Mouse (Mus musculus): ENCODE measurements around the gene Stc2. TPM values are rescaled to one million over a fixed set of nuclear protein-coding genes. Genes with fewer than 3 reads are reported as not detected.

Gene Stc2
- polyA plus RNA-seq, 1 experiment from 2014 or later = 0.66 TPM

DNA sequence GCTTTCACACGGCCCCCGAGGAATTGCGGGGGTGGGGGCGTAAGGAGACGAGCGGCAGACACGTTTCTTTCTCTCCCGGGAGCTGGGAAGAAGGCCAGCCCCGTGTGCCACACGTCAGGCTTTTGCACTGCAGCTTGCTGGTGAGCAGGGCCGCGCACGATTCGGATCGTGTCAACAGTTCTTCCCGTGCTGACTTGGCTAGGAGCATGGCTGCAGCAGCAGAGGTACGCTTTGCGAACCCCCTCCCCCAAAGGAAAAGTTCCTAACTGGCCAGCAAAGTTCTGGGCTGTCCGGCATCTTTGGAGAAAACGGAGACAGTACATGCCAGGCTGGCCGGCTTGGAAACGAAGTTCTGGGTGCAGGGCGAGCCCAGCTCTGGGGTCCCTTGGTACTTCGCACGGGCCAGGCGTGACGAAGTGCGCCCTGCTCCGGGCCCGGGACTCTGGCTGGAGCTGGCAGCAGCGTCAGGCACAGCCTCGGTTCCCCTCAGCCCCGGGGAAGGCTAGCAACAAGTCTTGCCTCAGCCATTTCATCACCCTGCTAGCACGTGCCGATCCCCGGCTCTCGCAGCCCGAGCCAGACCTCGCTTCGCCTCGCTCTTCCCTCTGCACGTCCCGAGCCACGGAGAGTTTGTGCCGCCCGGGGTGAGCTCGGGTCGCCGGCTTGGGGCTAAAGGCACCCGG is 768 bp downstream of the Stc2 start:
- Histone ChIP-seq H3K9me3 (ENCODE audit: low read length) (no peaks in the 10 kb centered on the region), H3K4me1 (ENCODE audit: insufficient read depth, low read depth, low read length) (peaks cover 13% of the 10 kb centered on the region), H3K27ac (ENCODE audit: low read length) (no peak overlapping the region), H3K4me2 (replicated peaks; ENCODE audit: low read depth, low read length) (peak overlapping the region; percentile 91), H3K36me3 (ENCODE audit: insufficient read depth, low read length) (no peaks in the 10 kb centered on the region), H3K4me3 (ENCODE audit: low read depth, low read length) (peak overlapping the region; percentile 48), H3K9ac (replicated peaks; ENCODE audit: low read depth) (0 out of 2 replicates have a peak overlapping the region, but pooled peaks have one; percentile 34), H3K27me3 (replicated peaks; ENCODE audit: insufficient read depth, low read length) (0 out of 2 replicates have a peak, but pooled peaks cover 11% of the 10 kb centered on the region)
- 1% methylated on average over 49 of the region's 50 CpGs for WGBS
- peak; percentile 71 for DNase-seq (ENCODE audit: low spot score)
- TF ChIP-seq CTCF (IDR thresholded peaks at IDR 0.05) (no peak), EP300 (IDR thresholded peaks at IDR 0.05) (no peak)
- peak; percentile 72 for ATAC-seq

- H3K27me3 ChIP-seq (replicated peaks; ENCODE audit: insufficient read depth, low read length) = 0 out of 2 replicates have a peak, but pooled peaks cover 11% of the 10 kb centered on the region
- ATAC-seq = no peak; the same call in 1 of the 2 replicates
- TF ChIP-seq CTCF (IDR thresholded peaks at IDR 0.05) (no peak), EP300 (IDR thresholded peaks at IDR 0.05) (no peak)
- peak overlapping the region; percentile 91 for H3K4me2 ChIP-seq (replicated peaks; ENCODE audit: low read depth, low read length)
- H3K36me3 ChIP-seq (ENCODE audit: insufficient read depth, low read length) = no peaks in the 10 kb centered on the region
- peak; percentile 16 for DNase-seq (ENCODE audit: low spot score)
- no peaks in the 10 kb centered on the region for H3K9me3 ChIP-seq (ENCODE audit: low read length)
- H3K27ac ChIP-seq (ENCODE audit: low read length) = no peak overlapping the region
- 0 out of 2 replicates have a peak overlapping the region, but pooled peaks have one; percentile 34 for H3K9ac ChIP-seq (replicated peaks; ENCODE audit: low read depth)
- peaks cover 13% of the 10 kb centered on the region for H3K4me1 ChIP-seq (ENCODE audit: insufficient read depth, low read depth, low read length)
- peak overlapping the region; percentile 48 for H3K4me3 ChIP-seq (ENCODE audit: low read depth, low read length)
- WGBS = 2% methylated on average over 36 of the region's 36 CpGs
Observed at GRCm38 (mm10) chr11:31368252-31368964, 1.5 kb downstream of the Stc2 start.

- TF ChIP-seq EP300 (IDR thresholded peaks at IDR 0.05) (no peak), CTCF (IDR thresholded peaks at IDR 0.05) (no peak)
- H3K27me3 ChIP-seq (replicated peaks; ENCODE audit: insufficient read depth, low read length) = 0 out of 2 replicates have a peak, but pooled peaks cover 4% of the 10 kb centered on the region
- no peaks in the 10 kb centered on the region for H3K36me3 ChIP-seq (ENCODE audit: insufficient read depth, low read length)
- no peaks in the 10 kb centered on the region for H3K9me3 ChIP-seq (ENCODE audit: low read length)
- no peak for ATAC-seq
- DNase-seq (ENCODE audit: low spot score) = no peak
- no peak overlapping the region for H3K27ac ChIP-seq (ENCODE audit: low read length)
- no peak overlapping the region for H3K9ac ChIP-seq (replicated peaks; ENCODE audit: low read depth)
- 76% methylated on average over 4 of the region's 4 CpGs for WGBS
- H3K4me1 ChIP-seq (ENCODE audit: insufficient read depth, low read depth, low read length) = peaks cover 13% of the 10 kb centered on the region
- no peak overlapping the region for H3K4me2 ChIP-seq (replicated peaks; ENCODE audit: low read depth, low read length)
- no peak overlapping the region for H3K4me3 ChIP-seq (ENCODE audit: low read depth, low read length)
Observed at GRCm38 (mm10) chr11:31366827-31367226, 3.0 kb downstream of the Stc2 start.

DNA sequence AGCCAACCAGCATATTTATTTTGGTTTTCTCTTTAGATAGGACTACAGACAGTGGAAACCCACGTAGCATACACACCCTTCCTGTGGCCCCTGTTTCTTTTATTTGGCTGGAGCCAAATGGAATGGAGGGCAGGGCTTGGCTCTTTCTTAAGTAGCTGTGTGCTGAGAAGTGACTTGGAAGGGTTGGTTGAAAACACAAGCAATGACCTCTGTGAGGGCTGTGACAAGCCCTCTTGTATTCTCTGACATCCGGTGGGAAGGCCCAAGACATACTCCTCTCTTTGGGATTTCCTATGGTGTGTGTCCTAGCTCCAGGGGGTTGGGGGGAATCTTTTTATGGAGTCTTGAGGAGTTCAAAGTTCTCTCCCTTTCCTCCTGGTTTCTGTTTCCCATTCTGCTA is 3.5 kb downstream of the Stc2 start:
- Histone ChIP-seq H3K36me3 (ENCODE audit: insufficient read depth, low read length) (no peaks in the 10 kb centered on the region), H3K4me2 (replicated peaks; ENCODE audit: low read depth, low read length) (no peak overlapping the region), H3K4me3 (ENCODE audit: low read depth, low read length) (no peak overlapping the region), H3K9ac (replicated peaks; ENCODE audit: low read depth) (no peak overlapping the region), H3K4me1 (ENCODE audit: insufficient read depth, low read depth, low read length) (peaks cover 13% of the 10 kb centered on the region), H3K27ac (ENCODE audit: low read length) (no peak overlapping the region), H3K27me3 (replicated peaks; ENCODE audit: insufficient read depth, low read length) (0 out of 2 replicates have a peak, but pooled peaks cover 3% of the 10 kb centered on the region), H3K9me3 (ENCODE audit: low read length) (no peaks in the 10 kb centered on the region)
- WGBS = 56% methylated on average over 2 of the region's 2 CpGs
- ATAC-seq (no peak), DNase-seq (ENCODE audit: low spot score) (no peak)
- TF ChIP-seq CTCF (IDR thresholded peaks at IDR 0.05) = no peak
- no peak for TF ChIP-seq EP300 (IDR thresholded peaks at IDR 0.05)

- DNase-seq (ENCODE audit: low spot score) (no peak), ATAC-seq (no peak)
- 0 out of 2 replicates have a peak, but pooled peaks cover 3% of the 10 kb centered on the region for H3K27me3 ChIP-seq (replicated peaks; ENCODE audit: insufficient read depth, low read length)
- H3K4me3 ChIP-seq (ENCODE audit: low read depth, low read length) = no peak overlapping the region
- no peaks in the 10 kb centered on the region for H3K36me3 ChIP-seq (ENCODE audit: insufficient read depth, low read length)
- no peak overlapping the region for H3K27ac ChIP-seq (ENCODE audit: low read length)
- H3K9ac ChIP-seq (replicated peaks; ENCODE audit: low read depth) = no peak overlapping the region
- 88% methylated on average over 2 of the region's 2 CpGs for WGBS
- TF ChIP-seq EP300 (IDR thresholded peaks at IDR 0.05) (no peak), CTCF (IDR thresholded peaks at IDR 0.05) (no peak)
- H3K9me3 ChIP-seq (ENCODE audit: low read length) = no peaks in the 10 kb centered on the region
- no peak overlapping the region for H3K4me2 ChIP-seq (replicated peaks; ENCODE audit: low read depth, low read length)
- H3K4me1 ChIP-seq (ENCODE audit: insufficient read depth, low read depth, low read length) = peaks cover 9% of the 10 kb centered on the region
Observed at GRCm38 (mm10) chr11:31365981-31366380, 3.9 kb downstream of the Stc2 start.

DNA sequence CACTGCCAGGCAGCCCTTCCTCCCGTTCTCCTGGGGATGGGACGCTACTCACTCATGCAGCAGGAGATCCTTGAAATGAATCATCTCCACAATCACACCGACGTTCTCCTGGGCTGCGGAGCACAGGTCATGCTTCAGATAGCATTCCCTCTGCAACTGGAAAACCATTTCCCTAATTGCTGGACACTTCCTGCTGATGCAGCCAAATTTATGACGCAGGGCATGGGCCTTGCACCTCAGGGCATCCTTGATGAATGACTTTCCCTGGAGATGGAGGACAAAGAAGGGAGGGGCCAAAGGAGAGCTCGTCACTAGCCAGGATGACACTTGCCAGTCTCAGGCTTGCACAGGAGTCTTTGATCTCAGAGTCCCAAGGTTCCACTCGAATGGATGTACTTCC is 4.6 kb downstream of the Stc2 start:
- ATAC-seq (no peak), DNase-seq (ENCODE audit: low spot score) (no peak)
- 0 out of 2 replicates have a peak, but pooled peaks cover 3% of the 10 kb centered on the region for H3K27me3 ChIP-seq (replicated peaks; ENCODE audit: insufficient read depth, low read length)
- peaks cover 4% of the 10 kb centered on the region; the same call in 1 of the 2 replicates for H3K4me1 ChIP-seq (ENCODE audit: insufficient read depth, low read depth, low read length)
- H3K4me2 ChIP-seq (replicated peaks; ENCODE audit: low read depth, low read length) = no peak overlapping the region
- no peak for TF ChIP-seq CTCF (IDR thresholded peaks at IDR 0.05)
- TF ChIP-seq EP300 (IDR thresholded peaks at IDR 0.05) = no peak
- H3K4me3 ChIP-seq (ENCODE audit: low read depth, low read length) = no peak overlapping the region
- 60% methylated on average over 8 of the region's 8 CpGs for WGBS
- no peaks in the 10 kb centered on the region for H3K9me3 ChIP-seq (ENCODE audit: low read length)
- H3K9ac ChIP-seq (replicated peaks; ENCODE audit: low read depth) = no peak overlapping the region
- H3K36me3 ChIP-seq (ENCODE audit: insufficient read depth, low read length) = no peaks in the 10 kb centered on the region
- no peak overlapping the region for H3K27ac ChIP-seq (ENCODE audit: low read length)

Data from lung, postnatal 0 days (tissue).